Mouse (Mus musculus): Measurements from ENCODE around the gene Psmg1. TPM values are rescaled to one million over a fixed set of nuclear protein-coding genes. Genes with fewer than 3 reads are reported as not detected.
"Not testable (repeated sequence)": the region's sequence is repeated elsewhere in the genome, so short reads cannot be mapped to it uniquely, and the experiment has no call there.

Gene Psmg1
- 55.2 and 64.4 TPM in 2 replicates for polyA plus RNA-seq (2015; fragmentation: Nextera tagmentation; extraction: Ambion mirVana)

- Histone ChIP-seq H3K27me3 (ENCODE audit: control insufficient read depth, insufficient read depth, low read length) (no peaks in the 10 kb centered on the region), H3K27ac (ENCODE audit: low read length) (peak within 1 kb of the TSS; percentile 74), H3K9ac (ENCODE audit: low read length) (peak within 1 kb of the TSS; percentile 88), H3K4me2 (ENCODE audit: low read depth, low read length) (peak within 1 kb of the TSS; percentile 67), H3K4me1 (ENCODE audit: control insufficient read depth, insufficient read depth, low read length) (peaks cover 10% of the 10 kb centered on the region; the same call in 1 of the 2 replicates), H3K9me3 (replicated peaks; ENCODE audit: control insufficient read depth, low read length) (no peaks in the 10 kb centered on the region), H3K36me3 (ENCODE audit: control insufficient read depth, insufficient read depth, low read length) (peaks cover 5% of the 10 kb centered on the region; the same call in 1 of the 2 replicates), H3K4me3 (replicated peaks; ENCODE audit: low read length) (peak within 1 kb of the TSS; percentile 78)
- ATAC-seq (ENCODE audit: insufficient read depth, low FRiP score), result peak; percentile 95
- under 1% methylated on average over 60 of the region's 62 CpGs for WGBS
Measured at GRCm38 (mm10) chr16:95990462-95991121, at the start of gene Psmg1. Gene Psmg1, minus strand, starts transcription at chr16:95990960.

GRCm38 (mm10) chr16:96039538-96039937, 48.8 kb upstream of the Psmg1 start:
- H3K27me3 ChIP-seq (ENCODE audit: control insufficient read depth, insufficient read depth, low read length), result no peaks in the 10 kb centered on the region
- no peak overlapping the region for H3K9ac ChIP-seq (ENCODE audit: low read length)
- WGBS, result 66% methylated on average over 6 of the region's 6 CpGs
- no peak overlapping the region for H3K27ac ChIP-seq (ENCODE audit: low read length)
- no peak for ATAC-seq (ENCODE audit: insufficient read depth, low FRiP score)
- peaks cover 37% of the 10 kb centered on the region for H3K36me3 ChIP-seq (ENCODE audit: control insufficient read depth, insufficient read depth, low read length)
- H3K4me3 ChIP-seq (replicated peaks; ENCODE audit: low read length), result no peak overlapping the region
- H3K4me2 ChIP-seq (ENCODE audit: low read depth, low read length), result no peak overlapping the region
- no peaks in the 10 kb centered on the region for H3K4me1 ChIP-seq (ENCODE audit: control insufficient read depth, insufficient read depth, low read length)
- H3K9me3 ChIP-seq (replicated peaks; ENCODE audit: control insufficient read depth, low read length), result no peaks in the 10 kb centered on the region

GRCm38 (mm10) chr16:96034473-96034872, 43.7 kb upstream of the Psmg1 start:
- Histone ChIP-seq H3K9ac (ENCODE audit: low read length) (no peak overlapping the region), H3K9me3 (replicated peaks; ENCODE audit: control insufficient read depth, low read length) (no peaks in the 10 kb centered on the region), H3K4me1 (ENCODE audit: control insufficient read depth, insufficient read depth, low read length) (no peaks in the 10 kb centered on the region), H3K27ac (ENCODE audit: low read length) (no peak overlapping the region), H3K4me3 (replicated peaks; ENCODE audit: low read length) (no peak overlapping the region), H3K4me2 (ENCODE audit: low read depth, low read length) (no peak overlapping the region), H3K36me3 (ENCODE audit: control insufficient read depth, insufficient read depth, low read length) (peaks cover 30% of the 10 kb centered on the region), H3K27me3 (ENCODE audit: control insufficient read depth, insufficient read depth, low read length) (no peaks in the 10 kb centered on the region)
- no peak for ATAC-seq (ENCODE audit: insufficient read depth, low FRiP score)
- 90% methylated on average over 6 of the region's 6 CpGs for WGBS

GRCm38 (mm10) chr16:96032368-96033043, 41.7 kb upstream of the Psmg1 start:
- no peaks in the 10 kb centered on the region for H3K27me3 ChIP-seq (ENCODE audit: control insufficient read depth, insufficient read depth, low read length)
- no peak overlapping the region for H3K27ac ChIP-seq (ENCODE audit: low read length)
- 87% methylated on average over 13 of the region's 13 CpGs for WGBS
- no peaks in the 10 kb centered on the region for H3K4me1 ChIP-seq (ENCODE audit: control insufficient read depth, insufficient read depth, low read length)
- H3K4me3 ChIP-seq (replicated peaks; ENCODE audit: low read length), result no peak overlapping the region
- no peaks in the 10 kb centered on the region for H3K9me3 ChIP-seq (replicated peaks; ENCODE audit: control insufficient read depth, low read length)
- no peak overlapping the region for H3K9ac ChIP-seq (ENCODE audit: low read length)
- no peak for ATAC-seq (ENCODE audit: insufficient read depth, low FRiP score)
- H3K4me2 ChIP-seq (ENCODE audit: low read depth, low read length), result no peak overlapping the region
- H3K36me3 ChIP-seq (ENCODE audit: control insufficient read depth, insufficient read depth, low read length), result peaks cover 32% of the 10 kb centered on the region

GRCm38 (mm10) chr16:96030476-96031102, 39.8 kb upstream of the Psmg1 start:
- Histone ChIP-seq H3K4me1 (ENCODE audit: control insufficient read depth, insufficient read depth, low read length) (no peaks in the 10 kb centered on the region), H3K4me2 (ENCODE audit: low read depth, low read length) (no peak overlapping the region)

GRCm38 (mm10) chr16:96026256-96026655, 35.5 kb upstream of the Psmg1 start:
- H3K4me1 ChIP-seq (ENCODE audit: control insufficient read depth, insufficient read depth, low read length), result no peaks in the 10 kb centered on the region
- no peaks in the 10 kb centered on the region for H3K9me3 ChIP-seq (replicated peaks; ENCODE audit: control insufficient read depth, low read length)
- no peaks in the 10 kb centered on the region for H3K27me3 ChIP-seq (ENCODE audit: control insufficient read depth, insufficient read depth, low read length)
- no peak overlapping the region for H3K4me2 ChIP-seq (ENCODE audit: low read depth, low read length)
- no peak overlapping the region for H3K9ac ChIP-seq (ENCODE audit: low read length)
- ATAC-seq (ENCODE audit: insufficient read depth, low FRiP score), result no peak
- H3K4me3 ChIP-seq (replicated peaks; ENCODE audit: low read length), result no peak overlapping the region
- peaks cover 29% of the 10 kb centered on the region for H3K36me3 ChIP-seq (ENCODE audit: control insufficient read depth, insufficient read depth, low read length)
- 89% methylated on average over 5 of the region's 5 CpGs for WGBS
- no peak overlapping the region for H3K27ac ChIP-seq (ENCODE audit: low read length)

More at GRCm38 (mm10) chr16:96030476-96031102, 39.8 kb upstream of the Psmg1 start:
- Histone ChIP-seq H3K36me3 (ENCODE audit: control insufficient read depth, insufficient read depth, low read length) (peaks cover 33% of the 10 kb centered on the region), H3K27me3 (ENCODE audit: control insufficient read depth, insufficient read depth, low read length) (no peaks in the 10 kb centered on the region), H3K4me3 (replicated peaks; ENCODE audit: low read length) (no peak overlapping the region), H3K9me3 (replicated peaks; ENCODE audit: control insufficient read depth, low read length) (no peaks in the 10 kb centered on the region), H3K9ac (ENCODE audit: low read length) (no peak overlapping the region), H3K27ac (ENCODE audit: low read length) (no peak overlapping the region)
- ATAC-seq (ENCODE audit: insufficient read depth, low FRiP score), result no peak
- 77% methylated on average over 2 of the region's 2 CpGs for WGBS

GRCm38 (mm10) chr16:96025244-96025643, 34.5 kb upstream of the Psmg1 start:
- H3K36me3 ChIP-seq (ENCODE audit: control insufficient read depth, insufficient read depth, low read length), result peaks cover 35% of the 10 kb centered on the region
- no peak overlapping the region for H3K27ac ChIP-seq (ENCODE audit: low read length)
- H3K4me3 ChIP-seq (replicated peaks; ENCODE audit: low read length), result no peak overlapping the region
- 84% methylated on average over 3 of the region's 3 CpGs for WGBS
- H3K9ac ChIP-seq (ENCODE audit: low read length), result no peak overlapping the region
- H3K4me1 ChIP-seq (ENCODE audit: control insufficient read depth, insufficient read depth, low read length), result no peaks in the 10 kb centered on the region
- no peak for ATAC-seq (ENCODE audit: insufficient read depth, low FRiP score)
- H3K4me2 ChIP-seq (ENCODE audit: low read depth, low read length), result no peak overlapping the region
- no peaks in the 10 kb centered on the region for H3K27me3 ChIP-seq (ENCODE audit: control insufficient read depth, insufficient read depth, low read length)
- no peaks in the 10 kb centered on the region for H3K9me3 ChIP-seq (replicated peaks; ENCODE audit: control insufficient read depth, low read length)

- no peak for ATAC-seq (ENCODE audit: insufficient read depth, low FRiP score)
- H3K4me2 ChIP-seq (ENCODE audit: low read depth, low read length), result no peak overlapping the region
- H3K27me3 ChIP-seq (ENCODE audit: control insufficient read depth, insufficient read depth, low read length), result no peaks in the 10 kb centered on the region
- H3K4me1 ChIP-seq (ENCODE audit: control insufficient read depth, insufficient read depth, low read length), result no peaks in the 10 kb centered on the region
- no peaks in the 10 kb centered on the region for H3K9me3 ChIP-seq (replicated peaks; ENCODE audit: control insufficient read depth, low read length)
- H3K4me3 ChIP-seq (replicated peaks; ENCODE audit: low read length), result no peak overlapping the region
- peaks cover 42% of the 10 kb centered on the region for H3K36me3 ChIP-seq (ENCODE audit: control insufficient read depth, insufficient read depth, low read length)
- no peak overlapping the region for H3K27ac ChIP-seq (ENCODE audit: low read length)
- no peak overlapping the region for H3K9ac ChIP-seq (ENCODE audit: low read length)
- 91% methylated on average over 10 of the region's 10 CpGs for WGBS
Measured at GRCm38 (mm10) chr16:96021045-96021444, 30.3 kb upstream of the Psmg1 start.

- not testable (repeated sequence) for H3K9ac ChIP-seq (ENCODE audit: low read length); ATAC-seq (ENCODE audit: insufficient read depth, low FRiP score); H3K4me1 ChIP-seq (ENCODE audit: control insufficient read depth, insufficient read depth, low read length); H3K27ac ChIP-seq (ENCODE audit: low read length); H3K9me3 ChIP-seq (replicated peaks; ENCODE audit: control insufficient read depth, low read length); H3K36me3 ChIP-seq (ENCODE audit: control insufficient read depth, insufficient read depth, low read length); H3K27me3 ChIP-seq (ENCODE audit: control insufficient read depth, insufficient read depth, low read length); H3K4me3 ChIP-seq (replicated peaks; ENCODE audit: low read length); H3K4me2 ChIP-seq (ENCODE audit: low read depth, low read length)
- no CpG with 5 or more reads among the region's 10 CpGs for WGBS
Measured at GRCm38 (mm10) chr16:96009124-96009523, 18.4 kb upstream of the Psmg1 start.

Measured in stomach, embryonic 16.5 days (tissue).